ENCODE assay signal across 19 mouse cellular contexts in the genomic region with DNA sequence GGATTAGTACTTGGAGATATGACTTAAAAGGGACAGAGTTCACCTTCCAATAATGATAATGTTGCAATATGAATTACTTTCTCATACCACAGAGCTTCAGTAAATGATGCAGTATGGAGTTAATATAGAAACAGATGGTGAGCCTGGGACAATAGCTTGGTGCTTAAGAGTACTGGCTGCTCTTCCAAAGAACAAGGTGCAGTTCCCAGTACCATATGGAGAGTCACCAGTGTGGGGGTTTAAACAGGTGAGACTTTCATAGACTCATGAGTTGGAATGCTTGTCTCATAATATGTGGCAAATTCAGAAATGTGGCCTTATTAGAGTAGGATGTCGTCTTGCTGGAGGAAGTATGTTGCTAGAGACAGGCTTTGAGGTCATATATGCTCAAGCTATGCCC.
DNase-seq lines count a peak whose midpoint lies in the region; TF ChIP-seq lines count a peak whose summit lies in the region.
"Had no signal": no experiment of that assay in that cellular context is flagged by ENCODE, and none has a peak within 500 bp of the region (broad histone marks: within the 10 kb centered on the region; RNA-seq: fewer than 3 reads in every experiment).

No protein-coding gene starts in this region.

- no peak for TF ChIP-seq CTCF in cerebellum, adult 2 months (IDR thresholded peaks at IDR 0.05; ENCODE audit: borderline replicate concordance, insufficient read depth, low read depth, low read length)

- no peaks in the 10 kb centered on the region for H3K4me1 ChIP-seq in cerebellum, adult 2 months (ENCODE audit: control insufficient read depth, insufficient read depth, low read length)
- H3K4me1 ChIP-seq: embryonic facial prominence, embryonic 15.5 days; forebrain, embryonic 10.5 days; heart, embryonic 13.5 days; hindbrain, embryonic 12.5 days had no signal

- DNase-seq in cerebellum, adult 11-12 months = peak; percentile 41
- DNase-seq in cerebellum, postnatal 14 days = no peak
- peak; percentile 77 for DNase-seq in brain, adult 2 months (ENCODE audit: low read depth, low spot score)
- peak; percentile 11 to 61 for DNase-seq in cerebellum, adult 2 months
- DNase-seq in cerebellum, postnatal 25 days = peak; percentile 16 to 19
- DNase-seq in left cerebral cortex, postnatal 14 days (ENCODE audit: low spot score in 2 of 2) = no peak
- DNase-seq: adrenal gland, adult 2 months; adrenal gland, postnatal 25 days; embryo, embryonic 11 days; gastrocnemius, adult 2 months; gastrocnemius, postnatal 25 days; heart, postnatal 4 days had no signal

- no peak overlapping the region for H3K27ac ChIP-seq in cerebellum, adult 2 months (ENCODE audit: insufficient read depth, low read length)
- H3K27ac ChIP-seq: embryonic facial prominence, embryonic 15.5 days; forebrain, embryonic 10.5 days; gastrocnemius, adult 2 months; heart, embryonic 13.5 days; hindbrain, embryonic 12.5 days had no signal

- TF ChIP-seq POLR2A in cerebellum, adult 2 months (IDR thresholded peaks at IDR 0.05; ENCODE audit: borderline replicate concordance, insufficient read depth, low read length) = no peak

- H3K4me3 ChIP-seq in cerebellum, adult 2 months (replicated peaks; ENCODE audit: insufficient read depth, low read depth, low read length) = no peak overlapping the region
- H3K4me3 ChIP-seq: embryonic facial prominence, embryonic 15.5 days; erythroblast, embryonic 14.5 days; forebrain, embryonic 10.5 days; gastrocnemius, adult 2 months; heart, embryonic 13.5 days; hindbrain, embryonic 12.5 days had no signal

- WGBS in cerebellum, adult 2 months = 0% methylated on average over 1 of the region's 1 CpGs

- H3K27me3 ChIP-seq in cerebellum, adult 2 months (ENCODE audit: control insufficient read depth, insufficient read depth, low read length) = no peaks in the 10 kb centered on the region
- H3K27me3 ChIP-seq: CH12.LX; embryonic facial prominence, embryonic 15.5 days; heart, embryonic 13.5 days; hindbrain, embryonic 12.5 days; Patski had no signal

- intact Hi-C loops in left cerebral cortex, postnatal 14 days (cut with DNase I) = no loop called here

Comparison
In these comparisons a context has a peak if more than half of its experiments do, and no peak if none do; other contexts are left out.
1. DNase-seq: peak in cerebellum, adult 11-12 months (single experiment), brain, adult 2 months (single experiment), cerebellum, adult 2 months (2 of 2) and cerebellum, postnatal 25 days (2 of 2); none in cerebellum, postnatal 14 days (0 of 2) and left cerebral cortex, postnatal 14 days (0 of 2).